Mouse (Mus musculus) CH12.LX (cell line): ENCODE results near the gene Smyd3. TPM values are rescaled to one million over a fixed set of nuclear protein-coding genes. Genes with fewer than 3 reads are reported as not detected.

Experiments used
- DNase-seq: peaks from one replicate; pipeline ENCODE4 v3.0.0-alpha.2; 2013; ENCODE audit errors: extremely low read depth
- H3K27ac ChIP-seq: 2 replicates; pipeline ENCODE4 v1.5.1; 2012; ENCODE audit warnings: low read depth, mild to moderate bottlenecking, control low read depth, moderate library complexity; ENCODE audit not compliant: insufficient read depth
- H3K27me3 ChIP-seq: replicated peaks from 2 replicates; pipeline ENCODE3; 2012; ENCODE audit warnings: inconsistent platforms
- H3K36me3 ChIP-seq, 2 experiments: replicated peaks in 1 of 2; 2 replicates each; pipeline versions ENCODE3 to v1.6.1; 2012; ENCODE audit warnings: inconsistent platforms in 1 of 2, low read length in 1 of 2, mild to moderate bottlenecking in 1 of 2, mixed read lengths in 1 of 2, moderate library complexity in 1 of 2; ENCODE audit not compliant: control insufficient read depth in 1 of 2, insufficient read depth in 1 of 2
- H3K4me1 ChIP-seq, 2 experiments: 2 replicates each; pipeline ENCODE4 v1.6.1; 2012; ENCODE audit warnings: inconsistent platforms in 1 of 2, moderate library complexity in 1 of 2; ENCODE audit not compliant: insufficient read depth in 2 of 2, control insufficient read depth in 1 of 2
- H3K4me2 ChIP-seq: 2 replicates; pipeline ENCODE4 v1.6.1; 2012; ENCODE audit warnings: low read depth, mild to moderate bottlenecking, control low read depth; ENCODE audit not compliant: poor library complexity, insufficient read depth, severe bottlenecking
- H3K4me3 ChIP-seq, 3 experiments: fragments of 150-350 bp in 1 of 3; sonication (generic) in 1 of 3; replicated peaks in 1 of 3; 2 replicates each; pipeline versions ENCODE3 to v1.5.1; 2011 to 2012; ENCODE audit warnings: low read depth in 2 of 3, low read length in 2 of 3, mild to moderate bottlenecking in 2 of 3, moderate library complexity in 2 of 3, control low read depth in 1 of 3, improper control_type of control experiment in 1 of 3, inconsistent platforms in 1 of 3, mixed read lengths in 1 of 3; ENCODE audit not compliant: poor library complexity in 1 of 3
- H3K79me2 ChIP-seq: replicated peaks from 2 replicates; pipeline ENCODE4 v1.6.1; 2012; ENCODE audit warnings: mild to moderate bottlenecking, moderate library complexity; ENCODE audit not compliant: control insufficient read depth, poor library complexity, insufficient read depth, severe bottlenecking; ENCODE audit errors: extremely low read depth
- H3K9ac ChIP-seq: 2 replicates; pipeline ENCODE4 v1.6.1; 2012; ENCODE audit warnings: low read depth, mild to moderate bottlenecking, control low read depth, moderate library complexity; ENCODE audit not compliant: insufficient read depth
- H3K9me3 ChIP-seq: replicated peaks from 2 replicates; pipeline ENCODE3; 2012; ENCODE audit warnings: low read length, inconsistent platforms, mixed read lengths
- BHLHE40 ChIP-seq: IDR thresholded peaks from 2 replicates; pipeline ENCODE4 v1.6.1; 2011; ENCODE audit warnings: mild to moderate bottlenecking, low read depth, low read length, improper control_type of control experiment
- CHD2 ChIP-seq: IDR thresholded peaks from 2 replicates; pipeline ENCODE4 v1.6.1; 2011; ENCODE audit warnings: low read length, improper control_type of control experiment
- ETS1 ChIP-seq: conservative IDR thresholded peaks from 2 replicates; pipeline ENCODE4 v1.6.1; 2012; ENCODE audit warnings: low read depth, mild to moderate bottlenecking, inconsistent platforms, low read length, improper control_type of control experiment, moderate library complexity
- IRF4 ChIP-seq: IDR thresholded peaks from 2 replicates; pipeline ENCODE4 v1.6.1; 2014; ENCODE audit warnings: low read depth, mild to moderate bottlenecking, inconsistent platforms, low read length, improper control_type of control experiment
- JUN ChIP-seq: IDR thresholded peaks from 2 replicates; pipeline ENCODE4 v1.6.1; 2011; ENCODE audit warnings: low read depth, mild to moderate bottlenecking, low read length, improper control_type of control experiment, moderate library complexity; ENCODE audit not compliant: insufficient read depth
- MAFK ChIP-seq: IDR thresholded peaks from 2 replicates; pipeline ENCODE4 v1.6.1; 2011; ENCODE audit warnings: low read length, improper control_type of control experiment; ENCODE audit not compliant: insufficient replicate concordance
- MAX ChIP-seq: IDR thresholded peaks from 2 replicates; pipeline ENCODE4 v1.6.1; 2011; ENCODE audit warnings: low read length, improper control_type of control experiment
- MAZ ChIP-seq: IDR thresholded peaks from 2 replicates; pipeline ENCODE4 v1.6.1; 2012; ENCODE audit warnings: low read depth, mild to moderate bottlenecking, inconsistent platforms, low read length, improper control_type of control experiment, moderate library complexity
- MYC ChIP-seq: IDR thresholded peaks from 2 replicates; pipeline ENCODE4 v1.6.1; 2011; ENCODE audit warnings: low read depth, mild to moderate bottlenecking, improper control_type of control experiment, low read length
- NELFE ChIP-seq: IDR thresholded peaks from 2 replicates; pipeline ENCODE4 v1.6.1; 2011; ENCODE audit warnings: low read depth, low read length, improper control_type of control experiment
- PAX5 ChIP-seq: IDR thresholded peaks from 2 replicates; pipeline ENCODE4 v1.6.1; 2012; ENCODE audit warnings: low read length, inconsistent platforms, mixed read lengths
- POLR2AphosphoS2 ChIP-seq: IDR thresholded peaks from 2 replicates; pipeline ENCODE4 v1.6.1; 2011; ENCODE audit warnings: low read depth, low read length, improper control_type of control experiment
- RAD21 ChIP-seq: IDR thresholded peaks from 2 replicates; pipeline ENCODE4 v1.6.1; 2011; ENCODE audit warnings: low read depth, mild to moderate bottlenecking, low read length, improper control_type of control experiment, moderate library complexity
- RCOR1 ChIP-seq: conservative IDR thresholded peaks from 2 replicates; pipeline ENCODE4 v1.6.1; 2012; ENCODE audit warnings: low read depth, mild to moderate bottlenecking, inconsistent platforms, low read length, improper control_type of control experiment
- TBP ChIP-seq: conservative IDR thresholded peaks from 2 replicates; pipeline ENCODE4 v1.6.1; 2011; ENCODE audit warnings: low read depth, low read length, improper control_type of control experiment
- TCF12 ChIP-seq: IDR thresholded peaks from 2 replicates; pipeline ENCODE4 v1.6.1; 2014; ENCODE audit warnings: low read depth, mild to moderate bottlenecking, inconsistent platforms, low read length, improper control_type of control experiment
- UBTF ChIP-seq: IDR thresholded peaks from 2 replicates; pipeline ENCODE4 v1.6.1; 2012; ENCODE audit warnings: low read depth, mild to moderate bottlenecking, inconsistent platforms, low read length, improper control_type of control experiment, moderate library complexity
- USF1 ChIP-seq: IDR thresholded peaks from 2 replicates; pipeline ENCODE4 v1.6.1; 2014; ENCODE audit warnings: low read depth, mild to moderate bottlenecking, inconsistent platforms, low read length, improper control_type of control experiment
- ZC3H11A ChIP-seq: IDR thresholded peaks from 2 replicates; pipeline ENCODE4 v1.6.1; 2012; ENCODE audit warnings: low read depth, mild to moderate bottlenecking, inconsistent platforms, low read length, improper control_type of control experiment
- dilution Hi-C: fragments of 300-500 bp; cut with MboI; formaldehyde crosslinking; loops from 2 replicates; pipeline ENCODE4 v1.14.3; 2020; ENCODE audit warnings: low sequenced_read_pairs; ENCODE audit not compliant: extremely low pct_unique_long_range_greater_than_20kb, extremely low pct_ligation_motif_present
- in situ Hi-C: fragments of 300-500 bp; cut with MboI; formaldehyde crosslinking; loops from 3 replicates; pipeline ENCODE4 v1.14.3; 2019; ENCODE audit warnings: low sequenced_read_pairs, low pct_ligation_motif_present, low pct_unique_long_range_greater_than_20kb, mixed read lengths
- polyA plus RNA-seq: library from polyadenylated mRNA; unstranded; fragments of >175 nt; gene quantifications from 2 replicates; pipeline ENCODE4 v1.2.1, GENCODE M21; 2012; ENCODE audit warnings: low read depth; ENCODE audit not compliant: insufficient read length
- total RNA-seq, 2 experiments: library from RNA; depleted of rRNA; stranded (reverse); fragments of 300-350 nt in 1 of 2; fragments of >200 nt in 1 of 2; gene quantifications; 2 replicates each; pipeline ENCODE4 v1.2.3; 2012 to 2014

Smyd3 gene
- total and polyA plus RNA-seq, 3 experiments: 11.4 to 12.5 (median 11.8) TPM

DNA sequence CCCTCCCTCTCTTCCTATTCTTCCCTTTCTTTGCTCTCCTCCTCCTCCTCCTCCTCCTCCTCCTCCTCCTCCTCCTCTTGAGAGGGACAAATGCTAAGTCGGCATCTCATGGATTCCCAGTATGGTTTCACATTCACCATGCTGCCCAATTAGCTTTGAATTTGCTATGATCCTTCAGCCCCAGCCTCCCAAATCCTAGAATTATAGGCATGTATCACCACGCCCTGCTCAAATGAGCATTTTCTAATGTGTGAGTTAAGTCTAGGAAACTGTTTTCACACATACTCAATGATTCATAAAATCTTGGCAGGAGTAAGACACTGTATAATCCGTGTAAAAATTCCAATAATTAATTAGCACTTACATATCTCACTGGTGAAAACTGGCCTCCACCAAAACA is 337.3 kb downstream of the Smyd3 start:
- dilution Hi-C loops: no loop called here
- in situ Hi-C loops: no loop called here

DNA sequence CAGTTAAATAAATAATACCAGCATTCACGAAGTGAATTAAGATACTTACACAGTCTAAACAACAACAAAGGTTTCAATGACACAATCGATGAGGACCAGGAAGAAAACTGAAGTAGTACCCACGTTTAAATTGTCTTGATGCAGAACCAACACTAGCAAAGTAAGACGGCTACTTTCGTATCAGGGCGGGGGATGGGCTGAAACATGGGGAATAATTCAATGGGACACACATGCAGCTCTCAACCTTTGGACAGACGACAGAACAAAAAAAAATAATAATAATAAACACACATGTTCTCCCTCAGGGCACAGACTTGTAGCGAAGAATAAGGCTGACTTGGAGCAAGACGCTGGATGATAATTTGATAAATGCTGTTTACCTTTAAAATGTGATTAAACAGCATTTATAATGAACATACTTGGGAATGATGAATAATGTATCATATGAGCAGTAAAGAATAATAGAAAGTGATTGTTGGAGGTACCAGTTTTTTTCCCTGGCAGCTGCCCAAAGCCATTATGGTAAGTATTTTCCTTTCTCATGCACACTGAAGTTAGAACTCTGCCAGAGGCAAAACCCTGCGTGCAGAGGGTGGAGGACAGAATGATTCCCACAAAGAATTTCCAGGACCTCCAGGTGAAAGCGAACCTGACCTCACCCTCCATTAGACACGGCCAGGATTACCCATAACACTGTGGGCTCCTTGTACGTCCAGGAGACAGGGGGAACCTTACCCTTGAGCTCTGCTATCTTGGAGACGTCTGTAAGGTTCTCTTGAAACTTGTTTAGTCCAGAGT is 340.8 kb downstream of the Smyd3 start:
- no peak overlapping the region for H3K9ac ChIP-seq
- H3K9me3 ChIP-seq: no peaks in the 10 kb centered on the region
- no peaks in the 10 kb centered on the region for H3K79me2 ChIP-seq
- H3K4me1 ChIP-seq: no peaks in the 10 kb centered on the region
- H3K4me3 ChIP-seq: no peak overlapping the region
- TF ChIP-seq ZC3H11A (no peak), NELFE (no peak), PAX5 (no peak), MYC (no peak), ETS1 (no peak), RAD21 (no peak), CHD2 (no peak), BHLHE40 (no peak)
- H3K4me2 ChIP-seq: no peak overlapping the region
- DNase-seq: no peak
- in situ Hi-C loops: no loop called here
- dilution Hi-C loops: no loop called here
- no peak overlapping the region for H3K27ac ChIP-seq
- H3K27me3 ChIP-seq: no peaks in the 10 kb centered on the region
- no peaks in the 10 kb centered on the region for H3K36me3 ChIP-seq

More for the DNA sequence above, 337.3 kb downstream of the Smyd3 start:
- DNase-seq: no peak
- no peak overlapping the region for H3K9ac ChIP-seq
- TF ChIP-seq MAFK (no peak), PAX5 (no peak), TCF12 (no peak), MYC (no peak), USF1 (no peak), UBTF (no peak), IRF4 (no peak), MAZ (no peak), BHLHE40 (no peak), JUN (no peak), POLR2AphosphoS2 (no peak), RCOR1 (no peak), TBP (no peak), MAX (no peak), ZC3H11A (no peak), NELFE (no peak)
- H3K4me1 ChIP-seq: peaks cover 0 to 16% of the 10 kb centered on the region in 2 experiments; a peak in 3 of 4 replicates
- no peak overlapping the region for H3K4me2 ChIP-seq
- H3K27ac ChIP-seq: no peak overlapping the region
- H3K27me3 ChIP-seq: no peaks in the 10 kb centered on the region
- H3K36me3 ChIP-seq: no peaks in the 10 kb centered on the region
- no peak overlapping the region for H3K4me3 ChIP-seq
- H3K9me3 ChIP-seq: no peaks in the 10 kb centered on the region
- no peaks in the 10 kb centered on the region for H3K79me2 ChIP-seq
